Mouse (Mus musculus): ENCODE measurements around the gene Ddah2.

The Ddah2 gene

DNA sequence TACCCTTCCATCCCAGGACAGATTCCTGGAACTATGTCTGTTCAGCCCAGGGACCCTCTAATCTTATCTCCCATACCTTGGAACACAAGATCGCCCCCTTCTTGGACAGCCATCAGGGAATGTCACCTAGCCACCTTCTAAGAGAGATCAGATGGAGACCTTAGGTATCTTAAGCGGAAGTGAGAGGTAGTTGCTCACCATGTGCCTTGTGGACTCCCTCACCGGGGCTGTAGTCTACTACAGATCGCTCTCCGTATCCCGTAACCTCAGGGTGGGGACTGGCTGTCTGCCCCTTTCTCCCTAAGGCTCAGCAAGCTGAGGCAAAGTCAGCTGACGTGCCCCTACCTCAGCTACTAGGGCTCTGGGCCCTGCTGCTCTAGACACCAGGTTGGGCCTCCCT lies 45.2 kb downstream of the Ddah2 start:
- DNase-seq (ENCODE audit: low read depth): no peak

DNA sequence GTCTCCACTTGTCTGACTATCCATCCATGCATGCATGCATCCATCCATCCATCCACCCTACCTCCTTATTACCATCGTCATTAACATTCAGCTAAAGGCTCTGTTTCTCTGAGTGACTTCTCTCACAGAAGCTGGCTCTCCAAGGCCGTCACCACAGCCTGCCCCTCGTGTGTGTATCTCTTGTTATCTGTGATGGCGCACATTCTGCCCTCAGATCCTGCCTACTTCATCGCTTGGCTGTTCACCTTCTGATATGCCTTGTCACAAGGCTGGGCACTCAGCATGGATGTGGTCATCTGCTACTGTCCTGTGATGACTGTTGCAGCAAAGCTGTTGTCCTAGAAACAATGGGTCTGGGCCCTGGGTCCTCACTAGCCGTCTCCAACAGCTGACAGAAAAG lies 45.9 kb downstream of the Ddah2 start:
- DNase-seq (ENCODE audit: low read depth): no peak

DNA sequence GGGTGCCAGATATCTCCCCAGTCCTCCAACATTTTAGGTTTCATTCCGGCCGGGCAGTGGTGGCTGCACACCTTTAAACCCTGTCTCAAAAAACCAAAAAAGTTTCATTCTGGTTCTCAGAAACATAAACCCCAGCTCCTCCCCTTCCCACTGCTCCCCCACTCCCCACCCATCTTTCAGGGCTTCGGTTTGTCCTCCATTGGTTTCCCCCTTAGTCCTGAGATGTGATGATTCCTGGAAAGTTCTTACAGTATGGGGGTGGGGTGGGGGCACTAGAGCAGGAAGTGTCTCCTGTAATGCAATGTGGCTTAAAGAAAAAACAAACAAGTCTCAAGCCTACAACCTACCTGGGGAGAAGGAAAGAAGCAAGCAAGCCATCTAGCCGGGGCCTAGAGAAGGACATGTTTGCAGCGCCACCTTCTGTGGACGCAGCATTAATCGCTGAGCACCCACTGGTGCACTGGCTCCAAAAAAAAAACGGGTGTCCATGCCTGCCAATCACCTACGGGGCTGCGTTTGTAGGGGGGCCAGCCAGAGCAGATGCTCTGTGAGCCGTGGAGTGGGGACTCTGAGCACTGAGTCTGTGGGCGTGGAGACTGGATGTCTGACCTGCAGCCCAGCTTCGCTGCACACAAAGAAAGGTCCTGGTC lies 47.0 kb downstream of the Ddah2 start:
- peak; percentile 64 for DNase-seq (ENCODE audit: low read depth)

- DNase-seq (ENCODE audit: low read depth): peak; percentile 47
Observed at GRCm38 (mm10) chr17:35106522-35106921, 47.7 kb downstream of the Ddah2 start.

- no peak for DNase-seq (ENCODE audit: low read depth)
Observed at GRCm38 (mm10) chr17:35108097-35108496, 49.3 kb downstream of the Ddah2 start, which contains the start of gene Ly6g5c. Ly6g5c (plus strand) TSS chr17:35108279.
